Mouse (Mus musculus) CD4-positive, CD25-positive, alpha-beta regulatory T cell, adult 2 months (primary cell): ENCODE results near the gene Rnf215.
"Not testable (repeated sequence)": the region's sequence is repeated elsewhere in the genome, so short reads cannot be mapped to it uniquely, and the experiment has no call there.

Experiments used
- DNase-seq: peaks from one replicate; pipeline ENCODE4 v3.0.0-alpha.2; 2012; ENCODE audit warnings: low read depth, low spot score

The Rnf215 gene

DNA sequence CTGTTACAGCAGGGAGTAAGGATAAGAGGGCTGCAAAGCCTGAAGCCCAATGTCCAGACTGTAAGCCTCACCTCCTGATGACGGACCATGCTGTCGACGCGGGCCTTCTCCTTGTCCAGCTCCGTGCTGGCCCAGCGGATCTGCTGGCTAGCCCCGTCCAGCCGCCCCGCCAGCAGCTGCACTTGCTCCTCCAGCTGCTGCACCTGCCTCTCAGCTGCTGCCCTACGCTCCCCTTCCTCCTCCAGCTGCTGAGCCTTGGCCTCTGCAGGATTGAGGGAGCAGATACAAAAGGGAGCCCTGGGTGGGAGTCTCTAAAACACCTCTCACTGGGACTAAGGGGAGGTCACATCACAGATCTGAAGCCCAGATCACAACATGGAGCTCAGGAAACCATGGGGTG, 12.1 kb downstream of the Rnf215 start:
- DNase-seq = no peak

DNA sequence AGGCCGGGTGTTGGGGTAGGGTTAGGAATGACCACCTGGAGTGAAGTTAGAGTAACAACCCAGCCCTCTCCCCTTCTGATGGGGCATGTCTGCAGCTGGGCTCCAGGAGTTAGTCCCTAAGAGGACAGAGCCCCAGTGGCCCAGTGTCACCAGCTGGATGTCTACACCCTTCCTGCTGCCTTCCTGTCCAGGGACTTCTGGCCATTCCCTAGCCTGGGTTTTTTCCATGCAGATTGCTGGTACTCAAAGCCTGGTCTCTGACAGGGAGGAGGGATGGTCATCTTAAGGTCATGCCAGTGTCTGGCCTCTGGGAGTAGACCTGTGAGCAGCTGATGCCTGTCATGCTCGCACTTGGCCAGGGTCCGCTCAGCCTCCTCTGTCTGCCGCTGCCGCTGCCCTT, 13.1 kb downstream of the Rnf215 start:
- no peak for DNase-seq

DNA sequence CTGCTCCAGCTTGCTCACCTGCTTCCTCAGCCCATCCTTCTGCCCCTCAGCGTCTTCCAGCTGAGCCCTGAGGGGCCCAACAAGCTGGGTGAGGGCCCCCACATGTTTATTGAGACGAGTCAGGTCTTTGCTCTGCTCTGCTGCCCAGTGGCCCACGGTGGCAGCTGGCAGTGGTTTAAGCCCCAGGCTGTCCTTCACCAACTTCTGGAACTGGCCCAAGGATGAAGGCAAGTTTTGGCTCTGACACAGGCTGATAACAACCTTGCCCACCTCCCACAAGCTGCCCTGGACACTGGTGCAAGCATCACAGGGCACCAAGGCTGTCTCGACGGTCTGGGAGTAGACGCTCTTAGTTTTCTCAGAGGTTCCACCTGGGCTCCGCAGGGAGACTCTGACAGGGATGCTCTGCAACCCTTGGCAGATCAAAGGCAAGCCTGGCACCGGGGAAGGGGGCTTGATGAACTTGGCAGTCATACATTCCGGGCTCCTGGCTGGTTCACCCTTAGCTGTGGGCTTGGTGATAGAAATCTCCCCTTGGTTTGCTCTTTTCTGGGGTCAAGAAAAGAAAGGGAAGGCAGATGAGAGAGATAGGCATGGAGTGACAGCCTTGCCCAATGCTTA, 13.6 kb downstream of the Rnf215 start:
- DNase-seq = no peak

DNA sequence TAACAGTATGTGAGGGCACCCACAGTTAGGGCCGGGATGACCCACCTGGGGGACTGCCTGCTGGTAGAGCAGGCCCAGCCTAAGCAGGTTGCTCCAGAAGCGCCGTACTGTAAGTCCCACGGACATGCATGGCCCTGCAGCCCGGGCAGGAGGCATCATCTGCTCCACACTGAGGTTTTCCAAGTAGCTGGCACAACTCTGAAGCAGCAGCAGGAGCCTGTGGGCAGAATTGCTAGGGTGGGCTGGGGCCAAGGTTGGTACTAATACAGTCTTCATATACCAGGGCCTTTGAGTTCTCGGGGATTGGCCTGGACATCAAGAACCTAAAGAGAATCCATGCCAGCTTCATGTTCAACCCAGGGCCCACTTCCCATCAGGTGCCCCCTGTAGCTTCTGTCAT, 14.9 kb downstream of the Rnf215 start:
- DNase-seq = no peak

DNA sequence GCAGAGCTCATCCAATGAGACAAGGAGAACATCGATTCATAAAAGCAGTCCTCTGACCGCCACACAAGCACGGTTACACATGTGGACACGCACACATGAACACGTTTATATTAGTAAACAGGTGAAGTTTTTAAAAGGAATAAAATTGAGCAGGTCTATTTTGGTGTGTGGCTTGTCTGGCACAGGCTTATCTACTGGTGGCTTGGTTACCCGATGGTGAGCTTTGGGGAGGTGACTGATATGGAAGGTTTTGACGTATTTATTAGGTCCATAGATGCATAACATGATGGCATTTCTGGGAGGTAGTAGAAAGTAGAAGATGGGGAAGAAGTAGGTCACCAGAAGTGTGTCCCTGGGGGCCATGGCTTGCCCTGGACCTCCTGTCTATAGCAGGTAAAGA, 18.7 kb downstream of the Rnf215 start:
- DNase-seq = no peak

DNA sequence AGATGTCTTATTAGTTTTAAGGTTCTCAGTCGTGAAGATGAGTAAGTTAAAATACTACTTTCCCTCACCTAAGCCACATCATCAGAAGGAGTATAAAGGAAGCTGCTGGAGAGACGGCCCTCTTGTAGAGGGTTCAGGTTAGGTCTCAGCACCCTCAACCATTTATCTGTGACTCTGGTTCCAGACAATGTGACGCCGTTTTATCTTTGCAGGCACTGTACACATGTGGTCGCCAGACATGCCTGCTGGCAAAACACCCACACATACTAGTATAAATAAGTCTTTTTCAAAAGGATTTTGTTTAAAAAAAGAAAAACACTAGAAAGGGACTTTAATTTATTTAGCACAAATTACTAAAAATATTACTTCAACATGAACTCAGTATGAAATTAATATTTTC, 20.6 kb downstream of the Rnf215 start:
- DNase-seq = no peak

DNA sequence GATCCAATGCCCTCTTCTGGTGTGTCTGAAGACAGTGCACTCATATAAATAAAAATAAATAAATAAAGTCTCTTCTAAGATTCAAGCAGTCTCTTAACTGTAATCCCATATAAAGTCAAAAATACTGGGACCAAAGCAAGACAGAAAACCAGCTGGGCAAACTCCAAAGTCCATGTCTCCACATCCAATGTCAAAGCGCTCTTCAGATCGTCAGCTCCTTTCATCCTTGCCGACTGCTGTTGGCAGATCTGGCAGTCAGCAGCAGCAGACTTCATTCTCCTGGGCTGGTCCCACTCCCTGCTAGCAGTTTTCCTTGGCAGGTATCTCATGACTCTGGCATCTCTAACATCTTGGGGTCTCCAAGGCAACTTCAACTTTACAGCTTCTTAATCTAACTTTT, 23.7 kb downstream of the Rnf215 start:
- no peak for DNase-seq

DNA sequence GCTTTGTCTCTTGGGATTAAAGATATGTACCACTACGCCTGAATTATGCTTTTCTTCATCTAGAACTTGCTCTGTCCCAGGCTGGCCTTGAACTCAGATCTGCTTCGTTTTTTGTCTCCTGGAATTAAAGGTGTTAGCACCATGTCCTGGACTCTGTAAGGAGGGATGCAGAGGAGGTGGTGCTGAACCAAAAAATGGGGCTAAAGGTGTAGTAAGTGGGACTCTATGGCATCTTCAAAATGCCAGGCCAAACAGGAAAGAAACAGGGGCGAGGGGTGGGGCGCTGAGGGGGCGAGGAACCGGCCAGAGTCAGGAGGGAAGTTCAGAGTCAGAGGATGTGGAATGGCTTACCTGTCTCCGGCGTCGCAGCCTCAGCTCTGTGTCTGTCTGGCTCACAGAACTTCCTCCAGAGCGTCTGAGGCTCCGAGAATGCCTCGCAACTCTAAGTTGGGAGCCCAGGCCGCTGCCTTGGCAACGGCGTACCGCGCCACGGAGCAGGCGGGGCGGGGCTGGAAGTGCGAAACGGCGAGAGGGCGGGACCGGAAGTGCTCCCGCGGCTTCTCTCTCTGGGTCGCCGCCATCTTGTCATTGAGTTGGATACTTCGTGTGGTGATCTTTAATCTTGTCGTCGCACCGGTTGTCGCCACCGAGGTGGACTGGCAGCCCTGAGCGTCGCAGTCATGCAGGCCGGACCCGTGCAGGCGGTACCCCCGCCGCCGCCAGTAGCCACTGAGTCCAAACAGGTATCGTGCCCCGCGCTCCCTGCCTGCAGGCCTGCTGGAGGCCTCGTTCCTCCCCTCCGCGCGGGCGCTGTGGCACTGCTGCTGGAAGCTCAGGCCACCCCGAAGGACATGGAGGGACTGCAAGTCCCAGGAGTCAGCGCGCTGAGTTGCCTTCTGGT, 25.1 kb downstream of the Rnf215 start, which contains the start of the genes Ccdc157 and Sf3a1:
Ccdc157 (minus strand) TSS at position 486 of the 901 bp plus-strand sequence.
Sf3a1 (plus strand) TSS at position 543 of the 901 bp plus-strand sequence.
- peak; percentile 97 for DNase-seq

DNA sequence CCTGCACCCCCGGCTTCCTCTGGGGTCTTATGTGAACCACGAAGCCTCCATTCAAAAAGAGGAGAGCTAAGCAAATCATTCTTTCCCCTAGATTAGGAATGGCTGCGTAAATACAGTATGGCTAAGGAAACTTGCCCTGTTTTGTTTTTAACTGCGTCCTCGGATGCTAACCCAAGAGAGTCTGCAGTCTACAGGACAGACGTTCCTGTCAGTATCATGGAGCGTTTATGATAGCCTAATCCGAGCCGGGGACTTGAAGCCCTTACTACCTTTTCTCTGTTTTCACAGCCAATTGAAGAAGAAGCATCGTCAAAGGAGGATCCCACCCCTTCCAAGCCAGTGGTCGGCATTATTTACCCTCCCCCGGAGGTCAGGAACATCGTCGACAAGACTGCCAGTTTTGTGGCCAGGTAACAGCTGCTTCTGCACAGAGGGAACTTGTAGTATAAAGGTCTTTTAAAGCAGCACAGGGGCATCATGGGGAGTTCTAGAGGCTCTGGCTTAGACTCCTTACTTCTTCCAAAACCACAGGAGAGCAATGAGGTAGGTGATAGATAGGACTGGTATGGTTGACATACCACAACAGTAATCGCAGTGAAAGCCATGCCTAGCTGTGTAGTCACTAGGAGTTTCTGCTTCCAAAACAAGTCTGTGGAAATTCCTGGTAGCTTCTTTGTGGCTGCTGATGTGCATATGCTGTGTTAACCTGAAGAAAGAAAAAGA, 25.9 kb downstream of the Rnf215 start:
- no peak for DNase-seq

DNA sequence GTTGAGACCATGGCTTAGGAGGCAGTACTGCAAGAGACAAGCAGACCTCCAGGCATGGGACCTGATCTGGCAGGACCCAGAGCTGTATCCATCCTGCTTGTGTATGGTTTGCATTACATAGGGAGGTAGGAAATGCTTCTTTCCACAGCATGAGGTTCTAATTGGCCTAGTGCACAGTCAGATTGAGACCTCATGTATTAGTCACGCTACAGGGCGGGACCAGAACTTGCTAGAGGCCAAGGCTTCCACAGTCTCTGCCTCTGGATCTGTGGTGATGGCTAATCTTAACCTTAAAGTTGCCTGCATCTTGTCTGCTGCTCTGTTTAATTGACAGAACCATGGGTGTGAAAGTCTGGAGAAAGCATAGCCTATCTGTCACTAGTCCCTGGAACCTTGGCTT, 29.7 kb downstream of the Rnf215 start:
- DNase-seq = no peak

DNA sequence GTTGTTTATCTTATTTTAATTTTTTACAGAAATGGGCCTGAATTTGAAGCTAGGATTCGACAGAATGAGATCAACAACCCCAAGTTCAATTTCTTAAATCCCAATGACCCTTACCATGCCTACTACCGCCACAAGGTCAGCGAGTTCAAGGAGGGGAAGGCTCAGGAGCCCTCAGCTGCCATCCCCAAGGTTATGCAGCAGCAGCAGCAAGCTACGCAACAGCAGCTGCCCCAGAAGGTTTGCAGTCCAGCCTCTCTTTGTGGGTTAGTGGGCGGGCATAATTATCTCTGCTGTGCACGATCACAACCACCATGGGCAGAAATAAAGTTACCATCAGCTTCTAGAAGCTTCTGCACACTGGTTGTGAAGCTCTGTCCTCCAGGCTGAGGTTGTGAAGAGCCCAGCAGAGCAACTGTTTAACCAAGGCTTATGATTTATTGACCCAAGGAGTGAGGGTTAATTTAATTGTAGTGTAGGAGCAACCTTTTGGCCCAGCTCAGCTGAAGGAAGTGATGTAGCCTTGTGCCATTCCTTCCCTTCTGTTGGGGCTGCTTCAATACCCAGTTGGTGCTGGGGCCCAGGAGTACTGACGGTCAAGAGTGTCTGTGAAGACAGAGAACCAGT, 31.6 kb downstream of the Rnf215 start:
- no peak for DNase-seq

DNA sequence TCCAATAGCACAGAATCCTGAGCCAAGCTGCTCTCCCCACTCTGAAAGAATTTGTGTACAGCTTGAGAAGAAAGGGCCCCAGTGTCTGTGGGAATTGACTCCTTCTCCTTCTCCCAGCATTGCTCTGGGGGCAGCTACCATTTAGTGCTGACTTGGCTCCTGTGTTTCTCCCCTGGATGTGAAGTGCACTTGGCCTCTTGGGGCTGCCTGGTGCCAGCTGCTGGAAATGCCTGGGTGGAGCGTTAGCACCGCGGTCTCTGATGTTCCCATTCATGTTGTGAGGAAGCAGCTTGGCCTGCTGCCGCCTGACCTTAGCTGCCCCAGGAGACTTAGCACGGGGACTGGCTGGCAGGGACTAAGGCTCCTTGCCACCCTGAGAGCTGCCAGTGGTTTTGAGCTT, 39.6 kb downstream of the Rnf215 start:
- no peak for DNase-seq

DNA sequence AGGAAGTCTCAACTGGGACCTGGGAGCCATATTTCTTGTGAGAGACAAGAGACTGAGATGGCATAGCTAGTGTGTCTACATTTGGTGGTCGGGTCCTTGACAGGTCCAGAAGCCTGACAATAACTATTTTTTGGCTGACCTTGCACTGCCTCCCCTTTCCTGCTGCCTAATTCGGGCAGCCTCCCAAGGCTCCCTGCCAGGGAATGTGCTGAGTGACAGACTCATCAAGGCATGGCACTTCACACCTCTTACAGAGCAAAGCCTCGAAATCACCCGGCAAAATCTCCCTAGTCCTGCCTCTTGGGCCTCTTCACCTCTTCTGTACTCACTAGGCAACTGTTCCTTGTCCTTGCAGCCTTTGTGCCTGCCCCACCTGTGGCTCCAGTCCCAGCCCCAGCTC, 42.7 kb downstream of the Rnf215 start:
- DNase-seq = no peak

DNA sequence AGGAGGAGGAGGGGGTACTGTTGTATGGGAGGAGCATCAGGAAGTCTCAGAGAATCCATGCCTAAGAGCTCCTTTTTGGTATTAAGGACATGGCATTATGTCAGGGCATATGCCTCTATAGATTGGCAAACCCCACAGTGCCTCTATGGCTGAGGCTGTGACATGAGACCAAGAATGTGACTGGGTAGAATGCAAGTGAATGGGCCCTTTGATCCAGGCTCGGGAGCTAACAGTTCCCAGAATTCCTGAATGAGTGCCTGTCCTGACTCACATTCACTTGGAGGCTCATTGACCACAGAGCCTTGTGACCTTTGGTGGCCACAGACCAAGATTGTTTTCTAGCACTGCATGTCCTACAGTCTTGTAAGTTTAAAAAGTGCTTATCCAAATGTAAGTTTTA, 47.1 kb downstream of the Rnf215 start:
- DNase-seq = no peak

DNA sequence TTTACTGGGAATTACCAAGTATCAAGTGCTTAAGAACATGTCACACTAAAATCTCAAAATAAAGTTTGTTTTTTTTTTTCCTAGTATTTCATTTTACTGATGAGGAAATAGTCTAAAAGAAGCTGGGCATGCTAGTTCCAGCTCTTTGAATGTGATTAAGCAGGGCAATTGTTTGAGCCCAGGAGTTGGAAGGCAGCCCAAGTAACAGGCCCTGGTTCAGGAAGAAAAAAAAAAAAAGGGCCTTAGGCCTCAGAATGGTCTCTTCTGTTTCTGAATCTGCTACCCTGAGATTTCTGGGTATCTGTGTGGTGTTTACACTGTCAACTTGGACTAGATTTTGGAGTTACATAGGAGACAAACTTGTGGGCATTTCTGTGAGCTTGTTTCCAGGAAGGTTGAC, 48.5 kb downstream of the Rnf215 start:
- no peak for DNase-seq

DNA sequence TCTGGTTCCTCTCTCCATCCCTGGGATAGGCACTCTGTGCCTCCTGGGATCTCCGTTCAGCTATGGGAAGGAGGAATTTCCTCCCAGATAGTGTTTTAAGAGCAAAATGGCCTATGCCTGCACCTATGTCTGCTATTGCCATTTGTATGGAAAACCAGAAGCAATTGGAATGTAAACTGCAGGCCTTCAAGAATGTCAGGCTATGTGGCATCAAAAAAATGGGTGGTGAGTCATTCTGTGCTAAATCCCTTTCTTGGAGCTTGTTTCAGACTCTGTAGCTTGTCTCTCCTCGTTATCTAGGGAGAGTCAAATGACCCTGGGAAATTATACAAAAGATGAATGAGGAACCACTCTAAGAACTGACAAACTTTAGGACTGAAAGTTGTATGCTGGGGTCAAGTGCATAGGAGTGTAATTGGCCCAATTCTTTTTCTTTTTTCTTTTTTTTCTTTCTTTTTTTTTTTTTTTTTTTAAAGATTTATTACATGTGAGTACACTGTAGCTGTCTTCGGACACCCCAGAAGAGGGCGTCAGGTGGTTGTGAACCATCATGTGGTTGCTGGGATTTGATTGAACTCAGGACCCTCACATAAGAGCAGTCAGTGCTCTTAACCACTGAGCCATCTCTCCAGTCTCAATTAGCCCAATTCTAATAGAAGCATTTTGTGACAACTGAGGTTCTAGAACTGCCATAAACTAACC, 49.4 kb downstream of the Rnf215 start:
- DNase-seq = peak; percentile 63

DNA sequence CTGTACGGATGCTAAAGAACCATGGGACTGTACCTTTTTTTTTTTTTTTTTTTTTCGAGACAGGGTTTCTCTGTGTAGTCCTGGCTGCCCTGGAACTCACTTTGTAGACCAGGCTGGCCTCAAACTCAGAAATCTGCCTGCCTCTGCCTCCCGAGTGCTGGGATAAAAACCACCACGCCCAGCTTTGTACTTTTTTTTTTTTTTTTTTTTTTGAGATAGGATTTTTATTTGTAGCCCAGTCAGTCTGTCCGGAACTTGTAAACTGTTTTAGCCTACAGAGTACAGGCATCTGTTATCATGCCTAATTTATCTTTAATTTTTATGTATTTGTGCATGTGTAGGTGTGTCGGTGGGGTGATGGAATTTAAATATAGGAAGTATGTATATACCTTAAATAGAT, 50.5 kb downstream of the Rnf215 start:
- not testable (repeated sequence) for DNase-seq

DNA sequence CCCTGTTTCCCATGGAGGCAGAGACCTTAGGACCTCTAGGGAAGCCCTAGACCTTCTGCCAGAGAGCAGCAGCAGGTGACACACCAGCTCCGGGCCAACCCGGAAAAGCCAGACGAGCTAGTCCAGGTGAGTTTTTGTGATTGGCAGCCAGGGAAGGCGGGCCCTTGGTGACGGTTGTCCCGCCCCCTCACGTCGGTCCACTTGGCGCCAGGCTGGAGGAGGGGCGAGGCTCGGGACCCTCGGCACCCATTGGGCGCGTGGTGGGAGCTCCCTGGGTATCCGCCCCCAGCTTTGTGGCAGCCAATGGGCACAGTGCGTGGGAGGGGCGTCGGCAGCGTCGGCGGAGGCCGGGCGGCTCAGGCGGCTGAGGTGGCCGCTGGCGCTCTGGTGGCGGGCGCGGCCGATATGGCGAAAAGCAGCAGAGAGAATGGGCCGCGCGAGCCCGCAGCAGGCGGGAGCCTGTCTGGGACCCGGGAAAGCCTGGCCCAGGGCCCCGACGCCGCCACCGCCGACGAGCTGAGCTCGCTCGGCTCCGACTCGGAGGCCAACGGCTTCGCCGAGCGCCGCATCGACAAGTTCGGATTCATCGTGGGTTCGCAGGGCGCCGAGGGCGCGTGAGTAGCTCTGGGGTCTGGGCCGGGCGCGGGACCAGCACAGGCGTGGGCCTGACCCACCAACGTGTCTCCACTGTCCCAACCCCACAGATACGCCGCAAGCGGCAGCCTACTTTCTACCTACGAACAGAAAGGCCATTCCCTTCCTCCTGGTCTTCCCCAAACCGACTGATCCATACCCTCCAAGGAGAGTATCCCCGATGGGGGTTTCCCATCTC, 51.7 kb downstream of the Rnf215 start, which contains the start of gene Tbc1d10a:
Tbc1d10a (plus strand) TSS at position 304 of the 832 bp plus-strand sequence.
- peak; percentile 100 for DNase-seq

DNA sequence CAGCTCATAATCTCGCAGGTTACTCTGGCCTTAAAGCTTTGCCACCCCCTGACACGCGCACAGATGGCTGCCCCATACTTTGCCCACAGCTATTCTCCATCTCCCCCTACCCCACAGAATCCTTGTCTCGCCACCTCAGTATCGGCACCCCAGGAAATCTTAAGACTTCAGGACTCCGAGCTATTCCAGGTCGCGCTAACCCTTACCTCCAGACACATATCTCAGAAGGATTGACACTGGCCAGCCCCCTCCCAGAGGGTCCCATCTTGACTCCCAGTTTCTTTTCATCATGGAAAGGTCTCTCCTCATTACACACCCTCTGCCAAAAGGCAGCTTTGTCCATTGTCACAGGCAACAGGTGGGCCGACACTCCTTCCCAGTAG, 52.3 kb downstream of the Rnf215 start:
- no peak for DNase-seq

DNA sequence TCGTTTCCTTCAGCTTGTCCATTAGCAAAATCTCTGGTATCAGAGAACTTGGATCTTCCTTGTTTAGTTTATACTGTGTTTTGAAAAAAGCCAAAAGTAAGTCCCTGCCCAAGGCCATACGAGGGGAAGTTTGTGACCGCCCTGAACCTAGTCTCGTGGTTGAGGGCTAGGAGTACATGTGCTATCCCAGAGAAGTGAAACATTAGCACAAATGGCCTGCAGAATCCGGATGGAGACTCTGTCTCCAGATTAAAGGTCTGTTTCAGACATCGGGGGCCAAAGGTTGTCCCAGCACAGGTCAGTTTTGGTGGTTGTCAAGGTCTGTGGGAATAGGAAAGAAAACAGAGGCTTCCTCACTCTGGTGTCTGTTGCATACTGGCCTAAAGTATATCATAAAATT, 54.2 kb downstream of the Rnf215 start:
- no peak for DNase-seq
